Mouse (Mus musculus) cortical plate, adult 2 months (tissue): ENCODE data around the gene Veph1.

ENCODE experiments used
- CTCF ChIP-seq: fragments of 200-500 bp; IDR thresholded peaks from 2 replicates; pipeline ENCODE4 v1.5.1; 2011; ENCODE audit warnings: mild to moderate bottlenecking, control low read depth, low read length; ENCODE audit not compliant: insufficient read depth; ENCODE audit errors: extremely low read depth
- POLR2A ChIP-seq: fragments of 200-500 bp; IDR thresholded peaks from 2 replicates; pipeline ENCODE4 v1.6.1; 2011; ENCODE audit warnings: mild to moderate bottlenecking, low read length, control low read depth; ENCODE audit not compliant: insufficient read depth; ENCODE audit errors: extremely low read depth

GRCm38 (mm10) chr3:66166606-66167290 is 129.9 kb downstream of the Veph1 start:
- TF ChIP-seq POLR2A (no peak), CTCF (no peak)
